Mouse (Mus musculus) midbrain, embryonic 10.5 days (tissue): ENCODE measurements around the gene Timm8a2. TPM values are rescaled to one million over a fixed set of nuclear protein-coding genes. Genes with fewer than 3 reads are reported as not detected.

Source experiments
- DNase-seq: peaks from one replicate; pipeline ENCODE4 v3.0.0-alpha.2; 2017; ENCODE audit warnings: low spot score
- H3K27ac ChIP-seq: fragments of 300-500 bp; sonication (generic); replicated peaks from 2 replicates; pipeline ENCODE4 v1.5.1; 2016; ENCODE audit warnings: mild to moderate bottlenecking
- H3K27me3 ChIP-seq: fragments of 300-500 bp; sonication (generic); 2 replicates; pipeline ENCODE4 v1.6.1; 2016; ENCODE audit warnings: low read depth, mild to moderate bottlenecking; ENCODE audit not compliant: poor library complexity, severe bottlenecking
- H3K36me3 ChIP-seq: fragments of 300-500 bp; sonication (generic); 2 replicates; pipeline ENCODE4 v1.6.1; 2016; ENCODE audit warnings: mild to moderate bottlenecking, moderate library complexity
- H3K4me1 ChIP-seq: fragments of 300-500 bp; sonication (generic); 2 replicates; pipeline ENCODE4 v1.6.1; 2016
- H3K4me3 ChIP-seq: fragments of 300-500 bp; sonication (generic); 2 replicates; pipeline ENCODE4 v1.5.1; 2016; ENCODE audit warnings: mild to moderate bottlenecking, moderate library complexity
- H3K9me3 ChIP-seq: fragments of 300-500 bp; sonication (generic); replicated peaks from 2 replicates; pipeline ENCODE4 v1.6.1; 2016; ENCODE audit warnings: mild to moderate bottlenecking
- WGBS: fragments of 180-500 bp; shearing (Covaris S2); methylation state at CpG from one replicate; pipeline ENCODE4 v1.1.7; 2016; 5-methylcytosine and 5-hydroxymethylcytosine counted together
- polyA plus RNA-seq: library from polyadenylated mRNA; unstranded; fragments of >200 nt; fragmentation: Nextera tagmentation; extraction: Ambion mirVana; gene quantifications from 2 replicates; pipeline ENCODE4 v1.2.1, GENCODE M21; 2016

The Timm8a2 gene
- not detected in 2 replicates for polyA plus RNA-seq

- no peaks in the 10 kb centered on the region for H3K36me3 ChIP-seq
- H3K27ac ChIP-seq: no peak within 1 kb of the TSS
- 89% methylated on average over 13 of the region's 13 CpGs for WGBS
- H3K4me3 ChIP-seq: no peak within 1 kb of the TSS
- no peaks in the 10 kb centered on the region for H3K4me1 ChIP-seq
- DNase-seq: no peak
- H3K27me3 ChIP-seq: no peaks in the 10 kb centered on the region
- H3K9me3 ChIP-seq: no peaks in the 10 kb centered on the region
These were observed at the start of gene Timm8a2 for GRCm38 (mm10) chr14:122034451-122034850. Timm8a2 (plus strand) TSS chr14:122034674.

DNA sequence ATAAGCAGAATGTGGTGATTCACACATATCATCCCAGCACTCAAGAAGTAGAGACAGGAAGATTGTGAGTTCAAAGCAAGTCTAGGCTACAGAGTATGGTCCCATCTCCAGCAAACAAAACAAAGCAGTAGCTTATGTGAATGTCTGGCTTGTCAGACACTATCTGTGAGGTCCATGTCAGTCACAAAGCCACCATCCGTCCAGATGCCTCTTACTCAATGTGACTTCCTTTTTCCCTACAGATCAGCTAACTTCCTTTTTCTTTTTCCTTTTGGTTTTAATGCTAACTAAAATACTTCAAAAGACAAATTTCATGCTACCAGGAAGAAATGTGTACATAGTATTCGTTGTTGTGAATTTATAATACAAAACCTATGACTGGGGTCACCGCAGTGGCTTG is 49.0 kb upstream of the Timm8a2 start:
- WGBS: 92% methylated on average over 3 of the region's 3 CpGs
- no peaks in the 10 kb centered on the region for H3K9me3 ChIP-seq
- no peak overlapping the region for H3K27ac ChIP-seq
- no peaks in the 10 kb centered on the region; the same call in 1 of the 2 replicates for H3K36me3 ChIP-seq
- no peak overlapping the region for H3K4me3 ChIP-seq
- H3K27me3 ChIP-seq: no peaks in the 10 kb centered on the region
- DNase-seq: no peak
- peaks cover 6% of the 10 kb centered on the region; the same call in 1 of the 2 replicates for H3K4me1 ChIP-seq

DNA sequence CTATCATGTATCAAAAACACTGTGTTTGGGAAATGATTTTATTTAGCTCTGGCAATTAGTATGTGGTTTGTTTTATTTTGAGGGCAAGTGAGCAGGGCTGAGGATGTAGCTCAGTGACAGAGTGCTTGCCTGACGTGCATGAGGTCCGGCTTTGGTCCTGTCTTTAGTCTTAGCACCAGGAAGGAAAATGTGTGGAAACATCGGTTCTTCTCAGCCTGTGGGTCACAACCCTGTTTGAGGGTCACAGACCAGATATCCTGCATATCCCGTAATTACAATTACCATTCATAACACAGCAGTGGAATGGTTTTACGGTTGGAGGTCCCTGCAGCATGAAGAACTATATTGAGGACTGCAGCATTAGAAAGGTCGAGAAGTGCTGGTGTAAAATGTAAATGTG is 48.4 kb upstream of the Timm8a2 start:
- Histone ChIP-seq H3K36me3 (no peaks in the 10 kb centered on the region; the same call in 1 of the 2 replicates), H3K4me3 (no peak overlapping the region), H3K9me3 (no peaks in the 10 kb centered on the region), H3K27ac (no peak overlapping the region), H3K27me3 (no peaks in the 10 kb centered on the region), H3K4me1 (peaks cover 6% of the 10 kb centered on the region; the same call in 1 of the 2 replicates)
- 88% methylated on average over 6 of the region's 6 CpGs for WGBS
- DNase-seq: no peak

DNA sequence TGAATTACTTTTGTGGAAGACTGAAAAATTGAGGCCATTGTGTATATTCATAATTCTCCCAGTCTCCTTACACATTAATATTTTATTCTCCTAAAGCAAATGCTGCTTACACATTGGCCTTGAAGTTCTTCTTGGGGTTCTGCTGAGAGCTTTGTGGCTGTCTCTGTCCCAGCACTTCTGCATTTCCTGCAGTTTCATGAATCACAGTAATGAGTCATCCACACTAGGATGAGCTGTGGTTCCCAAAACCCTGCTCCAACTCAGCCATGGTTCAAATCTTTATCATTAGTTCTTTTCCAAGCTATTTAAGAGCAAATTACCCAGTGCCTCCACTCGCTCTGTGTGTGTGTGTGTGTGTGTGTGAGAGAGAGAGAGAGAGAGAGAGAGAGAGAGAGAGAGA is 47.2 kb upstream of the Timm8a2 start:
- H3K36me3 ChIP-seq: no peaks in the 10 kb centered on the region; the same call in 1 of the 2 replicates
- H3K27me3 ChIP-seq: no peaks in the 10 kb centered on the region
- H3K27ac ChIP-seq: no peak overlapping the region
- H3K4me3 ChIP-seq: no peak overlapping the region
- peaks cover 6% of the 10 kb centered on the region; the same call in 1 of the 2 replicates for H3K4me1 ChIP-seq
- WGBS: 88% methylated on average over 1 of the region's 1 CpGs
- no peak for DNase-seq
- H3K9me3 ChIP-seq: no peaks in the 10 kb centered on the region

DNA sequence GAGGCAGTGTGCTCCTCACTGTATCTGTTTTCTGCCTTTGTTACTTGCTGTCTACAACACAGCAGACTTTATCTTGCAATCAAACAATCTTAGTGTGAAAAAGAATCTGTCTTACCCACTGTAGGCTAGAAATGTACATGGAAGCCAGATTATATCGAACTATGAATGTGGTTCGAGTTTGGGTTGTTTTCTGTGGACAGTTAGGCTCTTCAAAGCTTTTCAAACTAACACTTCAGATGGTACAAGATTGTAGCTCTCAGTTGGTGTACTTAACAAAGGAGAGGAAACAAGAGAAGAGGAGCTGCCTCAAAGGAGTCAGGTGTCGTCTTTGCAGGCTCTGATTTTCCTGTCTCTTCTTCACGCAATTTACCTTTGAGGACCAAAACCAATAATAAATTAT is 46.8 kb upstream of the Timm8a2 start:
- peaks cover 6% of the 10 kb centered on the region; the same call in 1 of the 2 replicates for H3K4me1 ChIP-seq
- no peaks in the 10 kb centered on the region for H3K9me3 ChIP-seq
- no peak for DNase-seq
- no peak overlapping the region for H3K27ac ChIP-seq
- WGBS: 87% methylated on average over 4 of the region's 4 CpGs
- H3K36me3 ChIP-seq: no peaks in the 10 kb centered on the region; the same call in 1 of the 2 replicates
- no peaks in the 10 kb centered on the region for H3K27me3 ChIP-seq
- H3K4me3 ChIP-seq: no peak overlapping the region

DNA sequence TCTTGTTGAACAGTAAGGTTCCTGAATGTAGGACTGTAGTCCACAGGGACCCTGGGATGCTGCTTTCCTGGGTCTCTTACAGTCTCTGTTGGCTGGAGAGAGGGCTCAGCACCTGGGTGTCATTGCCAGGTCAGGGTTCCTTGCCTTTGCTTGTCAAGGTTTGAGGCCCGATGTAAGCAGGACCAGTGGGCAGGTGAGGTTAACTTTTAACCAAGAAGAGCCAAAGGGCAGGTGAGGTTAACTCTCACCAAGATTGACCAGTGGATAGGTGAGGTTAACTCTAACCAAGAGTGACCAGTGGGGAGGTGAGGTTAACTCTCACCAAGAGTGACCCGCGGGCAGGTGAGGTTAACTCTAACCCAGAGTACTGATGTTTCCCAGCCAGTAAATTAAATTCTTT is 45.1 kb upstream of the Timm8a2 start:
- no peaks in the 10 kb centered on the region; the same call in 1 of the 2 replicates for H3K4me1 ChIP-seq
- H3K4me3 ChIP-seq: no peak overlapping the region
- H3K9me3 ChIP-seq: no peaks in the 10 kb centered on the region
- peaks cover 3% of the 10 kb centered on the region for H3K36me3 ChIP-seq
- no peak for DNase-seq
- H3K27ac ChIP-seq: no peak overlapping the region
- WGBS: 96% methylated on average over 3 of the region's 3 CpGs
- no peaks in the 10 kb centered on the region for H3K27me3 ChIP-seq

DNA sequence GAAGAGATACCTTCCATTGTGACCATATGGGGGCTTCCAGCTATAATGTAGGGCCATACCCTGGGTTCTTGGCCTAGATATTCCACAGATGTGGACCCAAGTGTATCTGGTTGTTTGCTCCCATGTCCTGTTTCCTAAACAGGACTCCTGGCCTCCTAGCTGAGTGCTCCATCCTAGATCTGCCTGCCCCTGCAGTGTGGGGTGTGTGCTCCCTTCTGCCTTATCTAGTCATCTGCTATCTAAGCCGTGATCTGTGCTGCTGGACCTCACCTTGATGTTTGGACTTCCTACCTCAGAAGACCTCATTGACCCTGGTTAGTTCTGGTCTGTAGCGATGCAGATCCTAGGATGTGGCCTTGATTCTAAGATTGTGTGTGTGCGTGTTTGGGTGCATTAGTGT is 44.6 kb upstream of the Timm8a2 start:
- Histone ChIP-seq H3K9me3 (no peaks in the 10 kb centered on the region), H3K27ac (no peak overlapping the region), H3K27me3 (no peaks in the 10 kb centered on the region), H3K4me1 (no peaks in the 10 kb centered on the region; the same call in 1 of the 2 replicates), H3K4me3 (no peak overlapping the region), H3K36me3 (peaks cover 9% of the 10 kb centered on the region)
- no peak for DNase-seq
- WGBS: 91% methylated on average over 3 of the region's 3 CpGs

DNA sequence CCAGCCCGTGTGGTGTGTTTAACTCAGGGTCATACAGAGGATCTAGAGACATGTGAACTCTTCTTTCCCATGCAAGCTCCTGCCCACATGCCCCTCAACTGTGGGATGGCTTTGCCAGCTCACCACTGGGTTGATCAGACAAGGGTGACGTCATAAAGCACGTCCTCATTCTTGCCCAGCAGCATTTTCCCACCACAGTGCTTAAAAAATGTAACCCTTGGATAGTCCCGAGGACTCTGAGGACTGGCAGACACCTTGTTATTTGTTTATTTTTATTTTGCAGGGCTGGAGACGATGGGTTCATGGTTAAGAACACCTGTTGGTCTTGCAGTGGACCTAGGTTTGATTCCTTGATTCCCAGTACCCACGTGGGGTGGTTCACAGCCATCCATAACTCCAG is 43.6 kb upstream of the Timm8a2 start:
- peaks cover 19% of the 10 kb centered on the region for H3K36me3 ChIP-seq
- no peak overlapping the region for H3K4me3 ChIP-seq
- H3K4me1 ChIP-seq: no peaks in the 10 kb centered on the region; the same call in 1 of the 2 replicates
- H3K27me3 ChIP-seq: no peaks in the 10 kb centered on the region
- H3K9me3 ChIP-seq: no peaks in the 10 kb centered on the region
- WGBS: 90% methylated on average over 6 of the region's 6 CpGs
- no peak for DNase-seq
- no peak overlapping the region for H3K27ac ChIP-seq

- no peak overlapping the region for H3K4me3 ChIP-seq
- DNase-seq: no peak
- no peaks in the 10 kb centered on the region for H3K9me3 ChIP-seq
- H3K4me1 ChIP-seq: no peaks in the 10 kb centered on the region; the same call in 1 of the 2 replicates
- no peaks in the 10 kb centered on the region for H3K27me3 ChIP-seq
- no peak overlapping the region for H3K27ac ChIP-seq
- peaks cover 29% of the 10 kb centered on the region for H3K36me3 ChIP-seq
These were observed 42.6 kb upstream of the Timm8a2 start for GRCm38 (mm10) chr14:121991921-121992320.

GRCm38 (mm10) chr14:121992395-121993280 is 41.8 kb upstream of the Timm8a2 start:
- no peaks in the 10 kb centered on the region for H3K9me3 ChIP-seq
- H3K27me3 ChIP-seq: no peaks in the 10 kb centered on the region
- no peak overlapping the region for H3K27ac ChIP-seq
- no peak overlapping the region for H3K4me3 ChIP-seq
- WGBS: 93% methylated on average over 13 of the region's 13 CpGs
- peak; percentile 8 for DNase-seq
- H3K4me1 ChIP-seq: no peaks in the 10 kb centered on the region; the same call in 1 of the 2 replicates
- peaks cover 34% of the 10 kb centered on the region for H3K36me3 ChIP-seq

DNA sequence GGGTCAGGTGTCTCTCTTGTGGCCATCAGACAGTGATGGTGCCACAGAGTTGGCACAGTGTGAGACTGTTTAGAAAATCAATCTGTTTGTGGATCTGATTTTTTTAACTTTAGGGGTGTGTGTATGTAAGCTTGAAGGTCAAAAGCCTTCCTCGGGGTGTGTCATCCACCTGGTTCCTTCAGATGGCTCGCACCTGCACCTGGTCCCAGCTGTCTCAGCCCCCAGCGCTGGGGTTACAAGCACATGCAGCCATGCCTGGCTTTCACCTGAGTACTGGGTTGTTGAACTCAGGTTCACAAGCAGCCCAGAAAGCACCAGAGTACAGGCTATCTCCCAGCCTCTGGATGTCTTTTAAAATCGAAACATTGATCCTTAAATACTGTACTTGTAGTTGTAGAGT is 40.9 kb upstream of the Timm8a2 start:
- 95% methylated on average over 4 of the region's 4 CpGs for WGBS
- Histone ChIP-seq H3K4me3 (no peak overlapping the region), H3K4me1 (no peaks in the 10 kb centered on the region), H3K9me3 (no peaks in the 10 kb centered on the region), H3K36me3 (peaks cover 41% of the 10 kb centered on the region), H3K27me3 (no peaks in the 10 kb centered on the region), H3K27ac (no peak overlapping the region)
- DNase-seq: peak; percentile 4

DNA sequence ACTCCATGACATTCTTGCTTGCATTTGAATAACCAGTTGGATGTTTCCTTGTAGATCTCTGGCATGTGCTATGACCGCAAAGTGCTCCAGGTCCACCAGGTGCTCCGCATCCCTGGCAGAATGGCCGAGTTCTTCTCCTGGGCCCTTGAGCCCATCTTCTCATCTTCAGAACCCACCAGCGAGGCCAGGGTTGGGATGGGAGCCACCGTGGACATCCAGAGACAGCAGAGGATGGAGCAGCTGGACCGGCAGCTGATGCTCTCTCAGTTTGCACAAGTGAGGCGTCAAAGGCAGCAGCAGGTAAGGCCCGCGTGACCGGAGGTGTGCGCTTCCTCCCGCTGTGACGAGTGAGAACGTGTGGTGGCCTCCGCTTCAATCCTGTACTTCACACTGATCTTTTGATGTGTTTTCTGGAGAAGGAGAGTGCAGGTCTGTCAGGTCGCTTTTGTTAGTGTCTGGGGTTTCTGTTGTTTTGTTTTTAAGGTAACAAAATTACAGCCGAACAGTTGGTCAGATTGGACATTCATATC is 40.2 kb upstream of the Timm8a2 start:
- Histone ChIP-seq H3K4me1 (no peaks in the 10 kb centered on the region), H3K27me3 (no peaks in the 10 kb centered on the region), H3K9me3 (no peaks in the 10 kb centered on the region), H3K36me3 (peaks cover 41% of the 10 kb centered on the region), H3K27ac (no peak overlapping the region), H3K4me3 (no peak overlapping the region)
- DNase-seq: no peak
- WGBS: 94% methylated on average over 17 of the region's 17 CpGs
